Mouse (Mus musculus) MEL (cell line): ENCODE results near the gene Megf8. TPM values are rescaled to one million over a fixed set of nuclear protein-coding genes. Genes with fewer than 3 reads are reported as not detected.

Source experiments
- DNase-seq: peaks from one replicate; pipeline ENCODE4 v3.0.0; 2011; ENCODE audit warnings: low read depth, low spot score
- H3K27ac ChIP-seq: 2 replicates; pipeline ENCODE4 v1.5.1; 2012; ENCODE audit warnings: low read depth, mild to moderate bottlenecking, control low read depth, low read length, moderate library complexity; ENCODE audit not compliant: control insufficient read depth
- H3K27me3 ChIP-seq, 2 experiments: fragments of 150-350 bp in 1 of 2; sonication (generic) in 1 of 2; 2 replicates each; pipeline ENCODE4 v1.6.1; 2012; ENCODE audit warnings: low read length in 2 of 2, mild to moderate bottlenecking in 2 of 2, improper control_type of control experiment in 1 of 2, moderate library complexity in 1 of 2; ENCODE audit not compliant: insufficient read depth in 2 of 2, control insufficient read depth in 1 of 2
- H3K36me3 ChIP-seq, 2 experiments: 2 replicates each; pipeline ENCODE4 v1.6.1; 2012 to 2014; ENCODE audit warnings: low read length in 2 of 2, improper control_type of control experiment in 1 of 2, inconsistent platforms in 1 of 2, mild to moderate bottlenecking in 1 of 2; ENCODE audit not compliant: insufficient read depth in 2 of 2, control insufficient read depth in 1 of 2
- H3K4me1 ChIP-seq, 2 experiments: fragments of 150-350 bp in 1 of 2; sonication (generic) in 1 of 2; 2 replicates each; pipeline ENCODE4 v1.6.1; 2012; ENCODE audit warnings: low read length in 2 of 2, improper control_type of control experiment in 1 of 2, mild to moderate bottlenecking in 1 of 2; ENCODE audit not compliant: insufficient read depth in 2 of 2, control insufficient read depth in 1 of 2
- H3K4me3 ChIP-seq, 2 experiments: fragments of 150-350 bp in 1 of 2; sonication (generic) in 1 of 2; 2 replicates each; pipeline ENCODE4 v1.5.1; 2012; ENCODE audit warnings: low read depth in 2 of 2, low read length in 2 of 2, mild to moderate bottlenecking in 2 of 2, moderate library complexity in 2 of 2, control low read depth in 1 of 2, improper control_type of control experiment in 1 of 2; ENCODE audit not compliant: control insufficient read depth in 1 of 2, insufficient read depth in 1 of 2
- H3K79me2 ChIP-seq: 2 replicates; pipeline ENCODE4 v1.6.1; 2012; ENCODE audit warnings: mild to moderate bottlenecking, low read length, moderate library complexity; ENCODE audit not compliant: control insufficient read depth, poor library complexity, insufficient read depth
- H3K9ac ChIP-seq: 2 replicates; pipeline ENCODE4 v1.6.1; 2012; ENCODE audit warnings: low read depth, mild to moderate bottlenecking, control low read depth, low read length, moderate library complexity; ENCODE audit not compliant: control insufficient read depth, poor library complexity, severe bottlenecking
- H3K9me3 ChIP-seq: fragments of 150-350 bp; sonication (generic); replicated peaks from 2 replicates; pipeline ENCODE4 v1.6.1; 2012; ENCODE audit warnings: mild to moderate bottlenecking, low read length, improper control_type of control experiment, moderate library complexity; ENCODE audit not compliant: insufficient read depth
- CHD1 ChIP-seq: IDR thresholded peaks from 2 replicates; pipeline ENCODE4 v1.6.1; 2012; ENCODE audit warnings: low read depth, mild to moderate bottlenecking, inconsistent platforms, low read length, improper control_type of control experiment
- CTCF ChIP-seq, 3 experiments: IDR thresholded peaks in 2 of 3; conservative IDR thresholded peaks in 1 of 3; 2 replicates each; pipeline ENCODE4 v1.5.1; 2011 to 2012; ENCODE audit warnings: low read length in 3 of 3, low read depth in 2 of 3, mild to moderate bottlenecking in 2 of 3, improper control_type of control experiment in 1 of 3, inconsistent platforms in 1 of 3, mixed read lengths in 1 of 3, moderate library complexity in 1 of 3; ENCODE audit not compliant: control insufficient read depth in 1 of 3, insufficient read depth in 1 of 3, poor library complexity in 1 of 3, severe bottlenecking in 1 of 3
- E2F4 ChIP-seq: IDR thresholded peaks from 2 replicates; pipeline ENCODE4 v1.6.1; 2011; ENCODE audit warnings: low read depth, low read length, improper control_type of control experiment, borderline replicate concordance
- ELF1 ChIP-seq: IDR thresholded peaks from 2 replicates; pipeline ENCODE4 v1.6.1; 2014; ENCODE audit warnings: low read depth, mild to moderate bottlenecking, inconsistent platforms, low read length, improper control_type of control experiment, moderate library complexity
- EP300 ChIP-seq, 2 experiments: IDR thresholded peaks; 2 replicates each; pipeline ENCODE4 v1.6.1; 2011; ENCODE audit warnings: improper control_type of control experiment in 2 of 2, low read length in 2 of 2, low read depth in 1 of 2, mild to moderate bottlenecking in 1 of 2
- ETS1 ChIP-seq: IDR thresholded peaks from 2 replicates; pipeline ENCODE4 v1.6.1; 2012; ENCODE audit warnings: low read depth, mild to moderate bottlenecking, inconsistent platforms, low read length, improper control_type of control experiment, moderate library complexity
- GABPA ChIP-seq: IDR thresholded peaks from 2 replicates; pipeline ENCODE4 v1.6.1; 2012; ENCODE audit warnings: low read depth, mild to moderate bottlenecking, inconsistent platforms, low read length, improper control_type of control experiment, moderate library complexity
- GATA1 ChIP-seq: IDR thresholded peaks from 2 replicates; pipeline ENCODE4 v1.6.1; 2011; ENCODE audit warnings: low read depth, low read length, improper control_type of control experiment
- JUND ChIP-seq: IDR thresholded peaks from 2 replicates; pipeline ENCODE4 v1.6.1; 2011; ENCODE audit warnings: low read depth, mild to moderate bottlenecking, improper control_type of control experiment, low read length
- KAT2A ChIP-seq: conservative IDR thresholded peaks from 2 replicates; pipeline ENCODE4 v1.6.1; 2012; ENCODE audit warnings: low read depth, low read length, improper control_type of control experiment, inconsistent platforms
- MAFK ChIP-seq: IDR thresholded peaks from 2 replicates; pipeline ENCODE4 v1.6.1; 2011; ENCODE audit warnings: low read depth, mild to moderate bottlenecking, low read length, improper control_type of control experiment, borderline replicate concordance
- MAX ChIP-seq: IDR thresholded peaks from 2 replicates; pipeline ENCODE4 v1.6.1; 2011; ENCODE audit warnings: low read length, improper control_type of control experiment
- MEF2A ChIP-seq: IDR thresholded peaks from 2 replicates; pipeline ENCODE4 v1.6.1; 2014; ENCODE audit warnings: low read depth, mild to moderate bottlenecking, inconsistent platforms, low read length, improper control_type of control experiment; ENCODE audit not compliant: poor library complexity, insufficient replicate concordance, severe bottlenecking; ENCODE audit errors: extremely low read depth
- MXI1 ChIP-seq: IDR thresholded peaks from 2 replicates; pipeline ENCODE4 v1.6.1; 2011; ENCODE audit warnings: mild to moderate bottlenecking, low read depth, low read length, improper control_type of control experiment
- MYB ChIP-seq: IDR thresholded peaks from 2 replicates; pipeline ENCODE4 v1.6.1; 2011; ENCODE audit warnings: mild to moderate bottlenecking, low read depth, low read length, improper control_type of control experiment
- MYC ChIP-seq: IDR thresholded peaks from 2 replicates; pipeline ENCODE4 v1.6.1; 2011; ENCODE audit warnings: low read depth, mild to moderate bottlenecking, low read length, improper control_type of control experiment, moderate library complexity
- NELFE ChIP-seq: IDR thresholded peaks from 2 replicates; pipeline ENCODE4 v1.6.1; 2011; ENCODE audit warnings: low read depth, low read length, improper control_type of control experiment
- NRF1 ChIP-seq: IDR thresholded peaks from 2 replicates; pipeline ENCODE4 v1.6.1; 2014; ENCODE audit warnings: low read depth, mild to moderate bottlenecking, inconsistent platforms, low read length, improper control_type of control experiment, moderate library complexity; ENCODE audit not compliant: poor library complexity, insufficient read depth, severe bottlenecking
- POLR2A ChIP-seq, 2 experiments: IDR thresholded peaks; 2 replicates each; pipeline ENCODE4 v1.6.1; 2011 to 2012; ENCODE audit warnings: low read length in 2 of 2, mild to moderate bottlenecking in 2 of 2, control low read depth in 1 of 2, improper control_type of control experiment in 1 of 2, low read depth in 1 of 2, moderate library complexity in 1 of 2; ENCODE audit not compliant: control insufficient read depth in 1 of 2, insufficient read depth in 1 of 2, poor library complexity in 1 of 2
- POLR2AphosphoS2 ChIP-seq: IDR thresholded peaks from 2 replicates; pipeline ENCODE4 v1.6.1; 2011; ENCODE audit warnings: low read length, improper control_type of control experiment
- POLR2AphosphoS5 ChIP-seq: IDR thresholded peaks from 2 replicates; pipeline ENCODE4 v1.6.1; 2012; ENCODE audit warnings: low read depth, borderline replicate concordance, mild to moderate bottlenecking, inconsistent platforms, low read length, moderate library complexity, mixed read lengths
- RAD21 ChIP-seq: IDR thresholded peaks from 2 replicates; pipeline ENCODE4 v1.6.1; 2011; ENCODE audit warnings: mild to moderate bottlenecking, low read depth, low read length, improper control_type of control experiment
- RCOR1 ChIP-seq: IDR thresholded peaks from 2 replicates; pipeline ENCODE4 v1.6.1; 2012; ENCODE audit warnings: low read depth, mild to moderate bottlenecking, inconsistent platforms, low read length, improper control_type of control experiment
- SIN3A ChIP-seq: IDR thresholded peaks from 2 replicates; pipeline ENCODE4 v1.6.1; 2012; ENCODE audit warnings: low read length, improper control_type of control experiment, inconsistent platforms
- SMC3 ChIP-seq: IDR thresholded peaks from 2 replicates; pipeline ENCODE4 v1.6.1; 2011; ENCODE audit warnings: low read depth, low read length, improper control_type of control experiment
- TAL1 ChIP-seq: IDR thresholded peaks from 2 replicates; pipeline ENCODE4 v1.6.1; 2012; ENCODE audit warnings: mild to moderate bottlenecking, inconsistent platforms, low read length, moderate library complexity, mixed read lengths
- TBP ChIP-seq: IDR thresholded peaks from 2 replicates; pipeline ENCODE4 v1.8.0; 2011; ENCODE audit warnings: low read depth, low read length, improper control_type of control experiment
- TCF12 ChIP-seq: IDR thresholded peaks from 2 replicates; pipeline ENCODE4 v1.6.1; 2014; ENCODE audit warnings: low read depth, mild to moderate bottlenecking, inconsistent platforms, low read length, improper control_type of control experiment, moderate library complexity
- UBTF ChIP-seq: IDR thresholded peaks from 2 replicates; pipeline ENCODE4 v1.6.1; 2012; ENCODE audit warnings: low read depth, mild to moderate bottlenecking, inconsistent platforms, low read length, improper control_type of control experiment, moderate library complexity, borderline replicate concordance; ENCODE audit not compliant: insufficient read depth
- USF1 ChIP-seq: IDR thresholded peaks from 2 replicates; pipeline ENCODE4 v1.6.1; 2014; ENCODE audit warnings: low read depth, mild to moderate bottlenecking, inconsistent platforms, low read length, improper control_type of control experiment, moderate library complexity
- USF2 ChIP-seq, 2 experiments: IDR thresholded peaks; 2 replicates each; pipeline ENCODE4 v1.6.1; 2011 to 2012; ENCODE audit warnings: improper control_type of control experiment in 2 of 2, low read length in 2 of 2, borderline replicate concordance in 1 of 2, inconsistent platforms in 1 of 2, low read depth in 1 of 2, mild to moderate bottlenecking in 1 of 2; ENCODE audit not compliant: insufficient read depth in 1 of 2
- ZC3H11A ChIP-seq: IDR thresholded peaks from 2 replicates; pipeline ENCODE4 v1.6.1; 2012; ENCODE audit warnings: low read depth, mild to moderate bottlenecking, inconsistent platforms, low read length, improper control_type of control experiment
- ZKSCAN1 ChIP-seq: IDR thresholded peaks from 2 replicates; pipeline ENCODE4 v1.6.1; 2012; ENCODE audit warnings: low read depth, mild to moderate bottlenecking, inconsistent platforms, low read length, improper control_type of control experiment, moderate library complexity
- ZMIZ1 ChIP-seq: IDR thresholded peaks from 2 replicates; pipeline ENCODE4 v1.6.1; 2012; ENCODE audit warnings: low read depth, mild to moderate bottlenecking, inconsistent platforms, low read length, improper control_type of control experiment, moderate library complexity
- ZNF384 ChIP-seq: IDR thresholded peaks from 2 replicates; pipeline ENCODE4 v1.6.1; 2012; ENCODE audit warnings: low read depth, mild to moderate bottlenecking, inconsistent platforms, low read length, improper control_type of control experiment
- polyA plus RNA-seq, 2 experiments: library from polyadenylated mRNA; stranded (reverse) in 1 of 2; unstranded in 1 of 2; fragments of >175 nt in 1 of 2; fragments of >200 nt in 1 of 2; gene quantifications; 2 replicates each; pipeline versions ENCODE4 v1.2.1 to v1.2.4; 2012; ENCODE audit warnings: low replicate concordance in 2 of 2, low read depth in 1 of 2; ENCODE audit not compliant: insufficient read length in 2 of 2, insufficient read depth in 1 of 2, missing spikeins in 1 of 2
- total RNA-seq: library from RNA; depleted of rRNA; stranded (reverse); fragments of 300-350 nt; gene quantifications from 2 replicates; pipeline ENCODE4 v1.2.3, GENCODE M21; 2012

The Megf8 gene
- total and polyA plus RNA-seq, 3 experiments: 12.7 to 22.0 TPM; not detected in 1

- peak overlapping the region; percentile 67 for H3K9ac ChIP-seq
- peak; percentile 92 for DNase-seq
- H3K4me3 ChIP-seq: peak overlapping the region; percentile 39 to 66
- no peaks in the 10 kb centered on the region for H3K27me3 ChIP-seq
- no peaks in the 10 kb centered on the region for H3K9me3 ChIP-seq
- peaks cover 0 to 22% of the 10 kb centered on the region in 2 experiments; a peak in 2 of 4 replicates for H3K36me3 ChIP-seq
- H3K79me2 ChIP-seq: no peaks in the 10 kb centered on the region; the same call in 1 of the 2 replicates
- H3K4me1 ChIP-seq: peaks cover 20 to 31% of the 10 kb centered on the region in 2 experiments
- H3K27ac ChIP-seq: peak overlapping the region; percentile 84
- TF ChIP-seq MYC: peak; percentile 64; the same call in 1 of the 2 replicates
- no peak for TF ChIP-seq ZMIZ1
- TF ChIP-seq POLR2AphosphoS2: no peak
- TF ChIP-seq SMC3: no peak; the same call in 1 of the 2 replicates
- peak; percentile 40; the same call in 1 of the 2 replicates for TF ChIP-seq TBP
- TF ChIP-seq GATA1: 0 out of 2 replicates have a peak, but pooled peaks have one; percentile 26
- TF ChIP-seq RAD21: no peak
- no peak for TF ChIP-seq CTCF (IDR thresholded peaks at IDR 0.05 in 2 of 3, conservative IDR thresholded peaks at IDR 0.05 in 1 of 3; ENCODE audit: control insufficient read depth in 1 of 3, insufficient read depth in 1 of 3, low read depth in 2 of 3, low read length in 3 of 3, poor library complexity in 1 of 3, severe bottlenecking in 1 of 3)
- TF ChIP-seq TAL1: no peak
- TF ChIP-seq POLR2AphosphoS5: no peak
- TF ChIP-seq ZC3H11A: no peak
- TF ChIP-seq RCOR1: peak; percentile 39; the same call in 1 of the 2 replicates
- peak in 1 of 2 experiments; percentile 54; a peak in 2 of 4 replicates for TF ChIP-seq POLR2A (IDR thresholded peaks at IDR 0.05; ENCODE audit: control insufficient read depth in 1 of 2, insufficient read depth in 1 of 2, low read depth in 1 of 2, low read length in 2 of 2, poor library complexity in 1 of 2)
- TF ChIP-seq SIN3A: peak; percentile 92
- TF ChIP-seq KAT2A: no peak
- TF ChIP-seq USF2 (IDR thresholded peaks at IDR 0.05; ENCODE audit: borderline replicate concordance in 1 of 2, insufficient read depth in 1 of 2, low read depth in 1 of 2, low read length in 2 of 2): no peak
- TF ChIP-seq NRF1: 0 out of 2 replicates have a peak, but pooled peaks have one; percentile 15
- no peak for TF ChIP-seq ZNF384
- TF ChIP-seq MXI1: peak; percentile 83
- no peak for TF ChIP-seq MAFK
- TF ChIP-seq MEF2A: no peak
- TF ChIP-seq CHD1: 0 out of 2 replicates have a peak, but pooled peaks have one; percentile 32
- TF ChIP-seq ZKSCAN1: peak; percentile 85
- peak; percentile 60 for TF ChIP-seq ETS1
- no peak for TF ChIP-seq TCF12
- peak; percentile 22; the same call in 1 of the 2 replicates for TF ChIP-seq NELFE
- TF ChIP-seq ELF1: peak; percentile 41
- TF ChIP-seq UBTF: no peak
- TF ChIP-seq E2F4: no peak
- TF ChIP-seq JUND: no peak
- TF ChIP-seq EP300 (IDR thresholded peaks at IDR 0.05; ENCODE audit: low read depth in 1 of 2, low read length in 2 of 2): peak; percentile 32 to 34; a peak in 2 of 4 replicates
- no peak for TF ChIP-seq MYB
- TF ChIP-seq USF1: no peak
- no peak for TF ChIP-seq GABPA
- TF ChIP-seq MAX: no peak
These were observed 69.0 kb downstream of the Megf8 start for GRCm38 (mm10) chr7:25385850-25386555.
